Mouse (Mus musculus) cortical plate, adult 2 months (tissue): ENCODE results near the gene Caprin1. TPM values are rescaled to one million over a fixed set of nuclear protein-coding genes. Genes with fewer than 3 reads are reported as not detected.

Experiments
- H3K27ac ChIP-seq: fragments of 200-500 bp; 2 replicates; pipeline ENCODE4 v1.5.1; 2012; ENCODE audit warnings: low read length, control low read depth, inconsistent platforms; ENCODE audit not compliant: insufficient read depth
- H3K4me1 ChIP-seq: fragments of 200-500 bp; 2 replicates; pipeline ENCODE4 v1.6.1; 2011; ENCODE audit warnings: low read length; ENCODE audit not compliant: control insufficient read depth, insufficient read depth
- H3K4me3 ChIP-seq: fragments of 200-500 bp; 2 replicates; pipeline ENCODE4 v1.5.1; 2011; ENCODE audit warnings: mild to moderate bottlenecking, low read length, control low read depth; ENCODE audit not compliant: insufficient read depth
- CTCF ChIP-seq: fragments of 200-500 bp; IDR thresholded peaks from 2 replicates; pipeline ENCODE4 v1.5.1; 2011; ENCODE audit warnings: mild to moderate bottlenecking, control low read depth, low read length; ENCODE audit not compliant: insufficient read depth; ENCODE audit errors: extremely low read depth
- POLR2A ChIP-seq: fragments of 200-500 bp; IDR thresholded peaks from 2 replicates; pipeline ENCODE4 v1.6.1; 2011; ENCODE audit warnings: mild to moderate bottlenecking, low read length, control low read depth; ENCODE audit not compliant: insufficient read depth; ENCODE audit errors: extremely low read depth
- polyA plus RNA-seq: library from polyadenylated mRNA; depleted of rRNA; stranded (reverse); fragments of >200 nt; gene quantifications from 2 replicates; pipeline ENCODE4 v1.2.3, GENCODE M21; 2012

The Caprin1 gene
- polyA plus RNA-seq, 1 experiment: 143 TPM

- TF ChIP-seq POLR2A: no peak
- no peak for TF ChIP-seq CTCF
- Histone ChIP-seq H3K27ac (no peak overlapping the region), H3K4me3 (no peak overlapping the region; the same call in 1 of the 2 replicates)
Observed at GRCm38 (mm10) chr2:103761993-103762392, 35.5 kb downstream of the Caprin1 start.

GRCm38 (mm10) chr2:103760906-103761716 lies 36.3 kb downstream of the Caprin1 start, which contains the start of gene Nat10:
Nat10 (minus strand) TSS chr2:103761270.
- H3K27ac ChIP-seq: no peak within 1 kb of the TSS
- TF ChIP-seq POLR2A (peak; percentile 81; the same call in 1 of the 2 replicates), CTCF (no peak)
- H3K4me3 ChIP-seq: peak within 1 kb of the TSS; percentile 65
- no peaks in the 10 kb centered on the region for H3K4me1 ChIP-seq

More at GRCm38 (mm10) chr2:103761993-103762392, 35.5 kb downstream of the Caprin1 start:
- H3K4me1 ChIP-seq: no peaks in the 10 kb centered on the region

GRCm38 (mm10) chr2:103760421-103760820 lies 37.0 kb downstream of the Caprin1 start:
- Histone ChIP-seq H3K27ac (no peak overlapping the region), H3K4me3 (peak overlapping the region; percentile 65), H3K4me1 (no peaks in the 10 kb centered on the region)
- TF ChIP-seq CTCF (no peak), POLR2A (no peak)

- TF ChIP-seq POLR2A (no peak), CTCF (no peak)
- Histone ChIP-seq H3K27ac (no peak overlapping the region), H3K4me3 (no peak overlapping the region), H3K4me1 (no peaks in the 10 kb centered on the region)
Observed at GRCm38 (mm10) chr2:103755458-103756085, 41.9 kb downstream of the Caprin1 start.

- TF ChIP-seq CTCF (no peak), POLR2A (no peak)
- Histone ChIP-seq H3K4me1 (no peaks in the 10 kb centered on the region), H3K27ac (no peak overlapping the region)
Observed at GRCm38 (mm10) chr2:103754614-103755013, 42.8 kb downstream of the Caprin1 start.

GRCm38 (mm10) chr2:103751771-103752170 lies 45.7 kb downstream of the Caprin1 start:
- H3K4me3 ChIP-seq: no peak overlapping the region
- TF ChIP-seq CTCF (no peak), POLR2A (no peak)
- no peaks in the 10 kb centered on the region for H3K4me1 ChIP-seq
- H3K27ac ChIP-seq: no peak overlapping the region

More at GRCm38 (mm10) chr2:103754614-103755013, 42.8 kb downstream of the Caprin1 start:
- no peak overlapping the region for H3K4me3 ChIP-seq

GRCm38 (mm10) chr2:103749091-103749490 lies 48.4 kb downstream of the Caprin1 start:
- TF ChIP-seq CTCF: no peak
- no peak overlapping the region for H3K4me3 ChIP-seq
- H3K4me1 ChIP-seq: no peaks in the 10 kb centered on the region; the same call in 1 of the 2 replicates
- no peak overlapping the region for H3K27ac ChIP-seq

GRCm38 (mm10) chr2:103747891-103748290 lies 49.6 kb downstream of the Caprin1 start:
- no peaks in the 10 kb centered on the region; the same call in 1 of the 2 replicates for H3K4me1 ChIP-seq
- no peak overlapping the region for H3K27ac ChIP-seq
- TF ChIP-seq POLR2A: no peak
- TF ChIP-seq CTCF: no peak
- no peak overlapping the region for H3K4me3 ChIP-seq

GRCm38 (mm10) chr2:103746761-103747160 lies 50.7 kb downstream of the Caprin1 start:
- Histone ChIP-seq H3K4me1 (no peaks in the 10 kb centered on the region; the same call in 1 of the 2 replicates), H3K27ac (no peak overlapping the region), H3K4me3 (no peak overlapping the region)
- TF ChIP-seq CTCF (no peak), POLR2A (no peak)
